Mouse (Mus musculus) heart, adult 2 months (tissue): ENCODE data around the gene Tgfbr3.

Experiments used
- CTCF ChIP-seq: fragments of 200-600 bp; IDR thresholded peaks from 2 replicates; pipeline ENCODE4 v1.8.1; 2022; ENCODE audit warnings: antibody characterized with exemption, mild to moderate bottlenecking, moderate library complexity
- POLR2A ChIP-seq: fragments of 200-500 bp; IDR thresholded peaks from 2 replicates; pipeline ENCODE4 v1.6.1; 2011; ENCODE audit warnings: mild to moderate bottlenecking, low read depth, low read length, control low read depth; ENCODE audit not compliant: insufficient read depth

- TF ChIP-seq POLR2A, result no peak
- TF ChIP-seq CTCF, result no peak
These were observed 230.8 kb downstream of the Tgfbr3 start for GRCm38 (mm10) chr5:107058642-107059041.
